Mouse (Mus musculus): ENCODE results near the gene Cntnap1. TPM values are rescaled to one million over a fixed set of nuclear protein-coding genes. Genes with fewer than 3 reads are reported as not detected.

The Cntnap1 gene
- 0.01 and 0.02 TPM in 2 replicates for polyA plus RNA-seq (2012)

- TF ChIP-seq GATA1 (IDR thresholded peaks at IDR 0.05; ENCODE audit: low read length) = no peak
Measured at GRCm38 (mm10) chr11:101170354-101170810, at the start of gene Cntnap1. Cntnap1 (plus strand) TSS chr11:101170523.

- TF ChIP-seq GATA1 (IDR thresholded peaks at IDR 0.05; ENCODE audit: low read length) = no peak
Measured at GRCm38 (mm10) chr11:101120545-101121188, 49.7 kb upstream of the Cntnap1 start.

- TF ChIP-seq GATA1 (IDR thresholded peaks at IDR 0.05; ENCODE audit: low read length) = no peak
Measured at GRCm38 (mm10) chr11:101127075-101127474, 43.2 kb upstream of the Cntnap1 start.

GRCm38 (mm10) chr11:101128996-101129577 is 41.2 kb upstream of the Cntnap1 start:
- TF ChIP-seq GATA1 (IDR thresholded peaks at IDR 0.05; ENCODE audit: low read length) = no peak

- TF ChIP-seq GATA1 (IDR thresholded peaks at IDR 0.05; ENCODE audit: low read length) = no peak
Measured at GRCm38 (mm10) chr11:101130056-101130756, 40.1 kb upstream of the Cntnap1 start.

GRCm38 (mm10) chr11:101131187-101131586 is 39.1 kb upstream of the Cntnap1 start:
- TF ChIP-seq GATA1 (IDR thresholded peaks at IDR 0.05; ENCODE audit: low read length) = no peak

GRCm38 (mm10) chr11:101131701-101132100 is 38.6 kb upstream of the Cntnap1 start:
- no peak for TF ChIP-seq GATA1 (IDR thresholded peaks at IDR 0.05; ENCODE audit: low read length)

- no peak for TF ChIP-seq GATA1 (IDR thresholded peaks at IDR 0.05; ENCODE audit: low read length)
Measured at GRCm38 (mm10) chr11:101133037-101133436, 37.3 kb upstream of the Cntnap1 start.

GRCm38 (mm10) chr11:101134217-101134865 is 36.0 kb upstream of the Cntnap1 start:
- no peak for TF ChIP-seq GATA1 (IDR thresholded peaks at IDR 0.05; ENCODE audit: low read length)

GRCm38 (mm10) chr11:101137000-101137399 is 33.3 kb upstream of the Cntnap1 start:
- no peak for TF ChIP-seq GATA1 (IDR thresholded peaks at IDR 0.05; ENCODE audit: low read length)

- no peak for TF ChIP-seq GATA1 (IDR thresholded peaks at IDR 0.05; ENCODE audit: low read length)
Measured at GRCm38 (mm10) chr11:101138536-101139181, 31.7 kb upstream of the Cntnap1 start.

GRCm38 (mm10) chr11:101140164-101140819 is 30.0 kb upstream of the Cntnap1 start:
- TF ChIP-seq GATA1 (IDR thresholded peaks at IDR 0.05; ENCODE audit: low read length) = no peak

GRCm38 (mm10) chr11:101141088-101141487 is 29.2 kb upstream of the Cntnap1 start:
- TF ChIP-seq GATA1 (IDR thresholded peaks at IDR 0.05; ENCODE audit: low read length) = no peak

- TF ChIP-seq GATA1 (IDR thresholded peaks at IDR 0.05; ENCODE audit: low read length) = no peak
Measured at GRCm38 (mm10) chr11:101142215-101142967, 27.9 kb upstream of the Cntnap1 start.

Data from G1E-ER4 (cell line).